Mouse (Mus musculus) 3T3-L1 (cell line): ENCODE measurements around the gene Lrp6.

Source experiments
- DNase-seq: peaks from one replicate; pipeline ENCODE4 v3.0.0-alpha.2; 2015; ENCODE audit warnings: low read depth, low spot score

The Lrp6 gene

DNA sequence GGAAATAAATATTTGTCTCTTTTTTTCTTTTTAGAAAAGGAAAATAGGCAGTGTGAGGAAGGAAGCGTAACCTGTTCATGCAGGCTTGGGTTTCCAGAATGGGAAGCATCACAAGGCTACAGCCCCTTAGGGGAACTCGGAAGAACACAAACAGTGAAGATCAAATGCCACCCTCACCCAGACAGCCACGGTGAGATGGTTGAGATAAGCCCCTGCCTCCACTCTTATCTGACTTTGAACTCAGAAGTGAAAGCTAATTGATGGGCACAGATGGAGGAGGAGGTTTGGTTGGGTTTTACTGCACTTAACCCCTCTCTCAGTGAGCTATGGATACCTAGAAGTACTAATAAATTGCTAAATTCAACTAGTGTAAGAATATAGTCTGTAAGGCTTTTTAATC lies 33.7 kb downstream of the Lrp6 start:
- no peak for DNase-seq

DNA sequence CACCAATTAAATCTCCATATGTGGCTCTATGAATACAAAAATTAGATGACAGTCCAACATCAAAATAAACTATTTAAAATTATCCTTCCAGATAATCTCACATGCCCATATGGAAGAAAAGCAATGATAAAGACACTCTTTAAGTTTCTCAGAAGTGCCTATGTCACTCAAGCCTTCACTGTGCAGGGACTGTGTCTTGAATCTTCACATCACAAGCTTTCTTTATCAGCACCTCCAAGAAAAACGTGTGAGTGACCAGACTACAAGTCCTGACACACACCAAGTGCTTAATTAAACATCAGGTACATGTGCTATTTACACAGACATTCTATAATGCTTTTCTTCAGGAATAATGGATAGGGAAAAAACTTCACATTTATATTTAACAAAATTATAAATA lies 34.8 kb downstream of the Lrp6 start:
- no peak for DNase-seq

DNA sequence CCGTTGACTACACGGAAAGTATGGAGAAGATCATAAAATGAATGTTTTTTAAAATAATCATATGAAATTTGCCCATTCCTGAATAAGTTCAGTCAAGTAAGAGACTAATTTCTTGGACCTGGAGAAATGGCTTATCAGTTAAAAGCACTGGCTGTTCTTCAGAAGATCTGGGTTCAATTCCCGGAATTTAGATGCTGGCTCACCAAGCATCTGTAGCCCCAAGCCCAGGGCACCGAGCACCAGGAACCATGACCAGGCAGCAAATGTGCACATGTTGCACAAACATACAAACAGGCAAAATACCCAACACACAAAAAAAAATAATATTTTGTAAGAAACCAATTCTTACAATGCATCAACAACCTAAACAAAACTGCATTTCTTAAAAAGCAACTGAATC lies 37.4 kb downstream of the Lrp6 start:
- no peak for DNase-seq

DNA sequence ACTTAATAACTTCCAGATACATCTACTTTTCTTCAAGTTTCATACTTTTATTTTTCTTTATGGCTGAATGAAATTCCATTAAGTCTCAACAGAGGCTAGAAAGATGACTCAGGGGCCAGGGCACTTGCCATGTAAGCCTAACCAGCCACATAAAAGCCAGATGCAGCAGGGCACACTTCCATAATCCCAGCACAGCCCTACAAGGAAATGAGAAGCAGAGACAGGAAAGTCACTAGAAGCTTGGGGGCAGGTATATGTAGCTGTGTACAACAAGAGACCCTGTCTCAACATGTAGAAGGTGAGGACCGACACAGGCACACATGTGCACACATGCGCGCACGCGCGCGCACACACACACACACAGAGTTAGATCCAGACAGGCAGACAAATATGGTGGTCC lies 38.4 kb downstream of the Lrp6 start:
- peak; percentile 94 for DNase-seq

DNA sequence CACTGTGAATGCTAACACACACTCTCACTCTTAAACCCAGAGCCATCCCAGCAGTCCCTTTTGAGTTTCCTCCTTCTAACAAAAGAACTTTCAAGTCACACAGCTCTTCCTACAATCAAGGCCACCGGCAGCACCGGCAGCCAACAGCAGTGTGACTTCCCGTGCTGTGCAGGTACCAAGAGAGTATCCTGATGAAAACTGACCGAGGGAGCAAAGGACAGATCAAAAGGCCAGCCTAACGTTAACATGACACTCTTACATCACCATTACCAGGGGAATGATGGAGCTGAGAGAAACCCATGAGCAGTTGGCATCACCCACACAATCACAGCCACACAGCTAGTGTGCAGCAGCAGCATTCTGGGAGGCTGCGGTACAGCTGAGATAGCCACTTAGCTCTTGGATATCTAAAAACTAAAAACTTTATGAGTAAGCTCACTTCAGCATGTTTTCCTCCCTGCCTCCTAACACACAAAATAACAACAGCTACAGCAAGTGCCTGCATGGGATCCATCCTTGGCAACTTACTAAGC lies 39.1 kb downstream of the Lrp6 start:
- no peak for DNase-seq

DNA sequence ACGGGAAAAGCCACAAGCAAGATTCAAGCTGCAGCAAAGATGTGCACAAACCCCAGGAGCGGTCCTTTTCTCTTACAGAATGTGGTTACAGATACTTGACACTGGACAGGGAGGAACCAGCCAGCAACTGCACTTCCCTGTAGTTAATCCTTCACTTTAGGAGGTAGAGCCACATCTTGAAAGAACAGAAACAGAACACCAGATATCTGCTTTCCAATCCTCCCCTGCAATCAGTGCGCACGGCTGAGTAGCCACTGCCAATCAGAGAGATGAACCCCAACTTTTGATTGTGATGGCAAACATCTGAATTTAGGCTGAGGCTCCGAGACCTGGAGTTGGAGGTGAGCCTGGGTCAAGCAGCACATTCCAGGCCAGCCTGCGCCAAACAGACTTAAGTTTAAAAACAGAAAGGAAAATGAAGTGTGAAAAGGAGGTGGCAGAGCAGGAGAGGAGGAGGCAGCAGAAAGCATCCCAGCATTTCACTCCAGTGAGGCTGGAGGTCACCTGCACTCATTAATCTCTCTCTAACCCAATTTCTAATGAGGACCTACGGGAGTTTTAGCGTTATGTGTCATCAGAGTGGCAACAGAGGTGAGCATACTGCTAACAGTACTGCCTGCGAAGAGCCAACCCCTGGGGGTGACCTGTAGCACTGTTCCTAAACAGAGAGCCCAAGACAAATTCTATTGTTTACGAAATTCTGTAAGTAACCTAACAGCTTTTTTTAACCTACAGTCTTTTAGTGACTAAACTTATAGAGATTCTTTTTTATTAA lies 39.8 kb downstream of the Lrp6 start:
- no peak for DNase-seq

GRCm38 (mm10) chr6:134526275-134526674 lies 40.5 kb downstream of the Lrp6 start:
- peak; percentile 68 for DNase-seq

- no peak for DNase-seq
Measured at GRCm38 (mm10) chr6:134521411-134521810, 45.4 kb downstream of the Lrp6 start.

DNA sequence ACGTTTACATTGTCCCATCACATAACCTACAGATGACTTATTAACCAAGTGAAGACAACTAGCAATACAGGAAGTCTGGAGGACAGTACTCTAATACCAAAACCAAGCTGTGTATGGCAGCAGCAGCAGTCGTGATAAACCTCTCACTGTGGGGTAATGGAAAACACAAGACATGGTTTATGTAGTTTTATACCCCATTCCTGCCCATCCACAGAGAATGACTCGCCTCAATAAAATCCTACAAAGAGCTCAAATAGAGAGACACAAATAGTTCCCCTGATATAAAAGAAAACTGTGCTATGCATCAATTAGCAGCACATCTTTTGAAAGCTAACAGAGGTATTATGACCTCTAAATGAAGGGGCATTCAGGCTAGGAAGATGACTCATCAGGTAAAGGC lies 45.9 kb downstream of the Lrp6 start:
- peak; percentile 67 for DNase-seq

DNA sequence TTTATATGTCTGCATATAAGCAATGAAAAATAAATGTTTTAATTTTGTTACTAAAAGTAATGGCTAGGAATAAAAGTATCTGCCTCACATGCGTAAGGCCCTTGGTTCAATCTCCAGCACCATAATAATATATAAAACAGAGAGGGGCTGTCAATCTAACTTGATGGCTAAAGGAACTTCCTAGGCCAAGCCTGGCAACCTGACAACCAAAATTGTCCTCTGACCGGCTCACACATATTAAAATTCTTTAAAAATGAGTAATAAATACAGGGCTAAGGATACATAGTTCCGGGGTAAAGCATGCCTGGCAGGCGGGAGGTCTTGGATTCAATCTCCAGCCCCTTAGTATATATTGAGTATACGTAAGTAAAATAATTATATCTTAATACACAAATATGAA lies 48.3 kb downstream of the Lrp6 start:
- peak; percentile 81 for DNase-seq

DNA sequence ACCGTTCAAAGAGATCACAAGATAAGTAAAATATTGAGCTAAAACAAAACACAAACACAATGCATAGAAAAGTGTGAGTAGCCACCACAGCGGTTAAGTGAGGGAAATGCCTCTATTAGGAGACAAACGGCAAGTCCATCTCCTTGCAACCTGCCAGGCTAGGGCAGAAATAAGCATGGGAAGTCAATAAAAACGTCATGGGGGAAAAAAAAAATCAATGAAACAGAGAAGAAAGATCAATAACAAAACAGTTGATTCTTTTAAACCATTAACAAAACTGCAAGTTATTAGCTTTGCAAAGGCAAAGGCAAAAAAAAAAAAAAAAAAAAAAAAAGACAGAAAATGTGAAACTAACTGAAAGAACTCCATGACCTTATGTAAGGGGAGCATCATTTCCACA lies 49.6 kb downstream of the Lrp6 start:
- no peak for DNase-seq

DNA sequence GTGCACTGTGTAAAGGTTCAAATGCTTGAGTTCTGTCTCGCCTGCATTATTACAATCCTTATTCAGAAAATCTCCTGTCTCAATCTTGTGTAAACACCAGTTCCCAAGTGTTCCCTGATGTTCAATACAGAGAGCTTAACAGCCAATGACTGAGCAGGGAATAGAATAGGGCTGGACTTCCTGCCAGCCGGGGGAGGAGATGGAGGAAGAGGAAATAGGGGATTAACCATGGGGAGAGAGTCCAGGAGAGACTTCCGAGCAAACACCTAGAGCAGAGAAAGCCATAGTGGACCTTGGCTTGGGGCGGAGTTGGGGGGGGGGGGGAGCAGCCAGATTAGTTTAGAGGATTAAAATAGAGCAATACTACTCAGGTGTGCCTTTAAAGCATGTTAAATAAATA lies 51.3 kb downstream of the Lrp6 start:
- DNase-seq: no peak

DNA sequence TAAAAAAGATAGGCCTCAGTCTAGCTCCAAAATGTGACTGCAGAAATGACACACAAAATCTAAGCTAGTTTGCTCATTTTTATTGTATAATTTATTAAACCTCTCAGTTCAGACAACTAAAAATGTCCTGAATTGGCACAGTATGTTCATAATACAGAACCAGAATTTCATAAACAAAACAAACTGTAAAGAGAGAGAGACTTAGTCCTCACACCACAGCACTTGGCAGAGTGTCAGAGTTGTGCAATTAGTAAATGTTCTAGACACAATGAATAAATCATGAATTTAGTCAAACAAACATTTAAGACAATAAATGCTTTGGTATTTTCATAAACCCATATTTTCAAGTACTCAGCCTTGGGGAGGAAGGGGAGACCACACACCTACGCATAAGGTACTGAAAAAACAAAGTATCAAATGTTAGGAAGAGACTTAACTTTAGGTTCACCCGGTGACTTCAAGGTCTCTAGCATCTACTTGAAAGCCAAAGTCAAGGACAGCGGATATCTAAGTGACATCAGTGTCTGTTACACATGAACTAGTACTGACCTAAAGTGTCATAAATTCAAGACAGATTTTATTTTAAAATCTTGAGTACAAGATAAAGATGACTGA lies 52.8 kb downstream of the Lrp6 start:
- peak; percentile 38 for DNase-seq

GRCm38 (mm10) chr6:134513011-134513410 lies 53.8 kb downstream of the Lrp6 start:
- no peak for DNase-seq

DNA sequence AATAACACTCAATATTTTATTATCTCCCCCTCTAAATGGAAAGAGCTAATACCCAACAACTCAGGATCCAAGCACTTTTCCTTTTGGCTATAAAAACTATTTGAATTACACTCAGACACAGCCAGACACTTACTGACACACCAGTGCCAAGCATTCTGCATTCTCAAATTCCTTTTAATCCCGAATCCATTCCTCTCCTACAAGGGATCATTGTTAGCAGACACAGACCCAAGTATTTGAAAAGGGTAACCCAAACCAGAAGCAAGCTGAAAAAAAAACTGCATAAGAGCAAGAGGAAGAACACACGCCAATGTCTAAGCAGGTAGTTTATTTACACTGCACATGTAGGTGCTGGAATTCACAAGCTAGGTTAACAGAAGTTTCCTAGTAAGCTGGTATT lies 54.3 kb downstream of the Lrp6 start:
- no peak for DNase-seq

DNA sequence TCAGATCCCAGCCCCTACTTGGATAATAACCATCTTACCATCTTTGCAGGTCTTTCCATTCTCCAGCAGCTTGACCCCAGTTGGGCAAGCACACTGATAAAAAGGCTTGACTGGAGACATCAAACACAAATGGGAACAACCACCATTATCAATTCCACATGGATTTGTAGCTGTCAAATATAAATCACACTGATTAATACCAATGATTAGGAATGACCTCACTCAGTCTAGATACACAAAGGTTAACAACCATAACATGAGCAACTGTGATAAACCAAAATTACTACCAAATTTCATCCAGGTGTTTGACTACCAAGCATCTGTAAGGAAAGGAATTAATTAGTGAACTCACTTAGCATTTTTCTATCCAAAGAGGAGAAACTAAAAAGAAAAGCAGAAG lies 55.6 kb downstream of the Lrp6 start:
- DNase-seq: no peak

GRCm38 (mm10) chr6:134510280-134510679 lies 56.5 kb downstream of the Lrp6 start:
- peak; percentile 70 for DNase-seq

DNA sequence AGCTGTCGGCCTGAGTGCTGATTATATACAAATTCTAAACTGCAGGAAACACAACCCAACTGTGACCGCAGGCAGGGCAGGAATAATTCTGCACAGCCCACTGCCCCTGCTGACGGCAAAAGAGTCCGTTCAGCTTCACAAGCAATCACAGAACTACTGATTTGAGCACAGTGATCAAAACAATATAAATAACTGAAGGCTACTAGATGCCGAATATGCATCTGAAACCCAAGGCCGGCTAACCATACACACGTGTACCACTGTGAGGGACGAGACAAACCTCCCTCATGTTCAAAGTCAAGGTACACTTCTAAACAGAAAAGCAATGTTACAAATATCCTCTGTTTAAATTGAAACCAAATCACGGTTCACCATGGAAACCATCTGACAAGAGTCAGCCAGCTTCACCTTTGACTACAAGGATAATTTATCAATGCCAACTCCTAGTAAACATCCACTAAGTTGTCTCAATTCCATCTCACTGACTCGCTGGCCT lies 57.0 kb downstream of the Lrp6 start:
- peak; percentile 85 for DNase-seq

DNA sequence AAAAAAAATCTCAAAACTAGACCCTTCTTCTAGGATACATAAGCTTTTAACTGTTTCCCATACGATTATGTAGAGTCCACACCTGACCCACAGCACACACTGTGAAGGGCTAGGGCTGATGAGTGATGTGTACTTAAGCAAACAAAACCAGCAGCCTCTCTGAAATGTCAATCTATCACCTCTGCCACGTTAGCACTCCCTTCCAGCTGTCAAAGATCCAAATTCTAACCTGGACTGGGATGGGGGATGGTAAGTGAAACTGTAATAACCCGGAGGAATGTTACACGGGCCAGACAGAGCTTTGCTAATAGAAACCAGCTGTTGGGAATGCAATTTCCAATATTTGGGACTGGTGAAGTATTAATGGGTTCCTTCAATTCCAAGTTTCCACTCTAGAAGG lies 61.9 kb downstream of the Lrp6 start:
- no peak for DNase-seq

DNA sequence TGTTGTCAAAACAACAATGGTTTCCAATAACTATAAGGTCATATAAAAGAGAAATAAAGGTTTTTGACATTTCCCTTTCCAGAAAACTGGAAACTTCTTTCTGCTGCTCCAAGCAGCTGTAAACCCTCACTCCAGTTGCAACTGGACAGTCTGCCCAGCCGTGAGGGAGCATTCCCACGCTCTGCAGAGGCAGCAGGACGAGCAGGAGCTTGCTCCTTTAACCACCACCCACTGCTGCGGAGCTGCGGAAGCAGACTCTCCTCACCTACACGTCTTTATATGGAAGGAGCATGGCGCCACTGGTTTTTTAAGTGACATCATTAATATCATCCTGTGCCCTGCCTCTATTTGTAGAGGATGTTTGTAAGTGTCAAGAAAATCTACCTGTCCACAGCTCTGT lies 64.4 kb downstream of the Lrp6 start:
- no peak for DNase-seq

- DNase-seq: no peak
Measured at GRCm38 (mm10) chr6:134500381-134501162, 66.2 kb downstream of the Lrp6 start.

DNA sequence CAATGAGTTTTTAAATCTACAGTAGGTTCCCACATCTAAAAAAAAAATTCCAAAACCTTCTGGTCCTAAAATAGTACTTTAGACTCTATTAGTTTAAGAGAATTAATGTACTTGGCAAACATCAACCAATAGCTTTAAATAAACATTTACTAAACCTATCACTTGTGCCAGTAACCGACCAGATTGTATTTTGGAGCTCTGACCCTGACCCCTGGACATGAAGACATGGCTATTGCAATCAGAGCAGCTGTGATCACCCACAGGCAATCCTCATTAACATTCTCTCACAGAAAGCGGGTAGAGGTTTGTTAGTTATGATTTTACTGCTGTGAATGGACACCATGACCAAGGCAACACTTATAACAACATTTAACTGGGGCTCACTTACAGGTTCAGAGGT lies 67.7 kb downstream of the Lrp6 start:
- DNase-seq: no peak
